Mouse (Mus musculus) G1E (cell line): ENCODE results near the gene Ctnnb1. TPM values are rescaled to one million over a fixed set of nuclear protein-coding genes. Genes with fewer than 3 reads are reported as not detected.

Experiments used
- ATAC-seq: 2 replicates; pipeline ENCODE4 v1.8.0; 2016; ENCODE audit warnings: mild to moderate bottlenecking; ENCODE audit not compliant: insufficient number of reproducible peaks, poor library complexity, low FRiP score, severe bottlenecking; ENCODE audit errors: extremely low read depth
- DNase-seq: peaks from one replicate; pipeline ENCODE4 v3.0.0; 2012; ENCODE audit warnings: low spot score
- H3K27me3 ChIP-seq: 2 replicates; pipeline ENCODE4 v1.6.1; 2012; ENCODE audit warnings: mild to moderate bottlenecking, low read length, inconsistent platforms; ENCODE audit not compliant: insufficient read depth
- H3K36me3 ChIP-seq: replicated peaks from 2 replicates; pipeline ENCODE3; 2012; ENCODE audit warnings: mild to moderate bottlenecking, inconsistent platforms
- H3K4me1 ChIP-seq: 2 replicates; pipeline ENCODE4 v1.6.1; 2012; ENCODE audit warnings: low read depth, low read length, inconsistent platforms, mixed read lengths; ENCODE audit not compliant: insufficient read depth
- H3K4me3 ChIP-seq: 2 replicates; pipeline ENCODE4 v1.5.1; 2012; ENCODE audit warnings: low read depth, mild to moderate bottlenecking, inconsistent platforms, low read length, moderate library complexity, mixed read lengths
- H3K9me3 ChIP-seq: replicated peaks from 2 replicates; pipeline ENCODE4 v1.6.1; 2012; ENCODE audit warnings: inconsistent platforms
- CTCF ChIP-seq: IDR thresholded peaks from 2 replicates; pipeline ENCODE4 v1.5.1; 2012; ENCODE audit warnings: low read depth, low read length, inconsistent platforms, mixed read lengths
- GATA1 ChIP-seq: IDR thresholded peaks from 2 replicates; pipeline ENCODE4 v1.6.1; 2012; ENCODE audit warnings: borderline replicate concordance, low read length, inconsistent platforms, mixed read lengths
- GATA2 ChIP-seq: IDR thresholded peaks from 2 replicates; pipeline ENCODE4 v1.6.1; 2012; ENCODE audit warnings: low read depth, low read length, inconsistent platforms, borderline replicate concordance
- POLR2AphosphoS5 ChIP-seq: IDR thresholded peaks from 2 replicates; pipeline ENCODE4 v1.6.1; 2012; ENCODE audit warnings: low read depth, low read length, inconsistent platforms; ENCODE audit not compliant: insufficient replicate concordance
- TAL1 ChIP-seq: conservative IDR thresholded peaks from 2 replicates; pipeline ENCODE4 v1.6.1; 2012; ENCODE audit warnings: low read depth, low read length, inconsistent platforms, mixed read lengths
- polyA plus RNA-seq: library from polyadenylated mRNA; stranded (reverse); fragments of >175 nt; gene quantifications from 2 replicates; pipeline ENCODE4 v1.2.3, GENCODE M21; 2012
- total RNA-seq, 2 experiments: library from RNA; stranded (forward) in 1 of 2; stranded (reverse) in 1 of 2; fragments of 200-1000 nt in 1 of 2; fragments of >200 nt in 1 of 2; fragmentation: Nextera tagmentation in 1 of 2; gene quantifications; 2 replicates each; pipeline ENCODE4 v1.2.3; 2014 to 2017

Gene Ctnnb1
- total and polyA plus RNA-seq, 3 experiments = 60.1 to 628 (median 233) TPM

- TF ChIP-seq POLR2AphosphoS5 (no peak), CTCF (no peak), GATA1 (no peak), GATA2 (no peak), TAL1 (no peak)
- DNase-seq (no peak), ATAC-seq (no peak)
- H3K36me3 ChIP-seq = no peaks in the 10 kb centered on the region
- no peaks in the 10 kb centered on the region for H3K9me3 ChIP-seq
- H3K27me3 ChIP-seq = peaks cover 35% of the 10 kb centered on the region
- H3K4me3 ChIP-seq = no peak overlapping the region
- no peaks in the 10 kb centered on the region for H3K4me1 ChIP-seq
Measured at GRCm38 (mm10) chr9:120976158-120976557, 47.1 kb downstream of the Ctnnb1 start.

GRCm38 (mm10) chr9:120976856-120977255 is 47.8 kb downstream of the Ctnnb1 start:
- DNase-seq (no peak), ATAC-seq (no peak)
- Histone ChIP-seq H3K27me3 (peaks cover 37% of the 10 kb centered on the region), H3K9me3 (no peaks in the 10 kb centered on the region), H3K36me3 (no peaks in the 10 kb centered on the region), H3K4me3 (no peak overlapping the region), H3K4me1 (peaks cover 1% of the 10 kb centered on the region; the same call in 1 of the 2 replicates)
- TF ChIP-seq TAL1 = no peak
- TF ChIP-seq CTCF = no peak
- TF ChIP-seq GATA2 = no peak

GRCm38 (mm10) chr9:120981777-120982176 is 52.8 kb downstream of the Ctnnb1 start:
- no peaks in the 10 kb centered on the region for H3K36me3 ChIP-seq
- TF ChIP-seq TAL1 (no peak), POLR2AphosphoS5 (no peak), GATA2 (no peak), CTCF (no peak), GATA1 (no peak)
- ATAC-seq = no peak
- H3K9me3 ChIP-seq = no peaks in the 10 kb centered on the region
- no peak overlapping the region for H3K4me3 ChIP-seq
- no peak for DNase-seq
- peaks cover 2% of the 10 kb centered on the region; the same call in 1 of the 2 replicates for H3K4me1 ChIP-seq
- H3K27me3 ChIP-seq = peaks cover 33% of the 10 kb centered on the region

- no peak for TF ChIP-seq TAL1
- TF ChIP-seq POLR2AphosphoS5 = no peak
- Histone ChIP-seq H3K4me1 (peaks cover 2% of the 10 kb centered on the region; the same call in 1 of the 2 replicates), H3K27me3 (peaks cover 32% of the 10 kb centered on the region), H3K36me3 (no peaks in the 10 kb centered on the region), H3K4me3 (no peak overlapping the region), H3K9me3 (no peaks in the 10 kb centered on the region)
- DNase-seq (no peak), ATAC-seq (no peak)
Measured at GRCm38 (mm10) chr9:120983849-120984248, 54.8 kb downstream of the Ctnnb1 start.

GRCm38 (mm10) chr9:120984509-120984908 is 55.5 kb downstream of the Ctnnb1 start:
- ATAC-seq = no peak
- TF ChIP-seq TAL1 (no peak), GATA2 (no peak), CTCF (no peak), POLR2AphosphoS5 (no peak), GATA1 (no peak)
- peaks cover 2% of the 10 kb centered on the region; the same call in 1 of the 2 replicates for H3K4me1 ChIP-seq
- H3K36me3 ChIP-seq = no peaks in the 10 kb centered on the region
- H3K27me3 ChIP-seq = peaks cover 26% of the 10 kb centered on the region
- DNase-seq = no peak
- no peaks in the 10 kb centered on the region for H3K9me3 ChIP-seq
- no peak overlapping the region for H3K4me3 ChIP-seq

GRCm38 (mm10) chr9:120985009-120985408 is 56.0 kb downstream of the Ctnnb1 start:
- H3K27me3 ChIP-seq = peaks cover 25% of the 10 kb centered on the region
- DNase-seq (no peak), ATAC-seq (no peak)
- no peaks in the 10 kb centered on the region for H3K36me3 ChIP-seq
- H3K4me3 ChIP-seq = no peak overlapping the region
- no peak for TF ChIP-seq POLR2AphosphoS5
- TF ChIP-seq TAL1 = no peak
- TF ChIP-seq CTCF = no peak
- TF ChIP-seq GATA1 = no peak
- TF ChIP-seq GATA2 = no peak
- H3K4me1 ChIP-seq = peaks cover 2% of the 10 kb centered on the region; the same call in 1 of the 2 replicates
- H3K9me3 ChIP-seq = no peaks in the 10 kb centered on the region

GRCm38 (mm10) chr9:120985524-120985923 is 56.5 kb downstream of the Ctnnb1 start:
- ATAC-seq (no peak), DNase-seq (no peak)
- H3K27me3 ChIP-seq = peaks cover 22% of the 10 kb centered on the region
- H3K4me3 ChIP-seq = no peak overlapping the region
- TF ChIP-seq POLR2AphosphoS5 (no peak), TAL1 (no peak), GATA2 (no peak), CTCF (no peak)
- no peaks in the 10 kb centered on the region for H3K36me3 ChIP-seq
- no peaks in the 10 kb centered on the region for H3K9me3 ChIP-seq
- H3K4me1 ChIP-seq = peaks cover 2% of the 10 kb centered on the region; the same call in 1 of the 2 replicates
